Mouse (Mus musculus): ENCODE measurements around the gene Wnt2.

The Wnt2 gene

GRCm38 (mm10) chr6:17978324-17978723, 52.1 kb downstream of the Wnt2 start:
- DNase-seq (ENCODE audit: low spot score in 2 of 2), result no peak

DNA sequence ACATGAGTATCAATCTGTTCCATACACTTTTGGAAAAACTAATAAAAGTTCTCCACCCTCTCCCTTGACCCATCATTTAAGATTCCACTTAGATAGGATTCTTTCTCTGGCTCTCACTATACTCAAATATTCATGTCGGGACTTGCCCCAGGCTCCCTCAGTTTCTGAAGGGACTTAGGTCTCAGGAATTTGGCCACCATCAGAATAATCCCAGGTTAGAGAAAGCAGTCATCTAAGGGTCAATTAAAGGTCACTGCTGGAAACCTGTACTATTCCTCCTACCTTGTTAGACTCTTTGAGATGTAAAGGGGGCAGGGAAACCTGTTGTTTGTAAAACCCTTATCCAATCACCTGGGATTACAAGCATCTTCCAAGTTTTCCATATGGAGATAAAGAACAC, 53.2 kb downstream of the Wnt2 start:
- no peak for DNase-seq (ENCODE audit: low spot score in 2 of 2)

DNA sequence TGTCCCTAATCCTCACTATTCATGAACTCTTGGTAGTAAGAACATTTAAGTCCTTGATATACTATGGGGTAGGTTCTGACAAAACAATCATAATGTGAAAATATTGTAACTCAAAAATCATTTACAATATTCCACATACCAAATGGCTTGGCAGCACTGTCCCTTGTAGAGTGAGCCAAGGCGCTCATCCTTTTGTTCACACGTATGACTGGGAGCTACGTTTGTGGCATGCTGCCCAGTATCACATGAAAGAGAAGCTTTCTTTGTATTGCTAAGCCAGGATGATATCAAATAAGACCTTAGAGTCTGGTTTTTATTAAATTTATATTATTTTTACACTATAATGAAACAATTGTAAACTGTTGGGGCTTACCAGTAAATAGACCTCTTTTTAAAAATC, 56.0 kb downstream of the Wnt2 start:
- peak in 1 of 2 experiments; percentile 6 for DNase-seq (ENCODE audit: low spot score in 2 of 2)

DNA sequence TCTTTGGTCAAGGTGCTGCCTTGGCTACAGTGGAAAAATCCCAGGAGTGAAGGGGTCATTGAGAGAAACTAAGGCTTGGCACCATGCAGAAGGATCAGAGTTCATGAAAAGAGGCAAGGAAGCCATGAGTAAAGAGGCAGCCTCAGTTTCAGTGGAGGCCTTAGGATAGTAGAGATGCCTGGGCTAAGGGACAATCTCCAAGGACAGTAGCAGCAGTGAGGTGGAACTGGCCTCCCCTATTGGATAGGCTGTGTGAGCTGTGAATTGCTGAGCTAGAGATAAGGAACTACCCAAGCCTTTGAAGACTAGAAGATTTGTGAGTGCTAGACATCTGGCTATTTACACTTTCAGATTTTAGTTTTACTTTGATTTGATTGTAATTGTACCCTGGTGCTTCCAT, 59.0 kb downstream of the Wnt2 start:
- no peak for DNase-seq (ENCODE audit: low spot score in 2 of 2)

DNA sequence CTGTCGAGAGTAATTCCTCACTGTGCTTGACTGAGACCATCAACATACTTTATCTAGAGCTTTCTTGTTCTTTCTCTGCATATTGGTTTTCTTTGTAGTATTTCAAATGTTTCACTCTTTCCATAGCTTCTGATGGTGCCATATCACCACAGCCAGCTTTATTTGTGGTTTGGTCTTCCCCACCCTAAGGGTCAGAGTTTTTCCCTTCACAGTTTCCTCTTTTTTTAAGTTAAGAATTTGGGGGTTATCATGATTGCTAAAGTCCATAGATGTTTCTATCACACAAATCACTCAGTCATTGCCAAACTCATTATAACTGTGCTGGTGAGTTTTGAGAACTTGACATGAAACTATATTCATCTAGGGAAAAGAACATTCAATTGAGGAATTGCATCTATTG, 60.6 kb downstream of the Wnt2 start:
- no peak for DNase-seq (ENCODE audit: low spot score in 2 of 2)

DNA sequence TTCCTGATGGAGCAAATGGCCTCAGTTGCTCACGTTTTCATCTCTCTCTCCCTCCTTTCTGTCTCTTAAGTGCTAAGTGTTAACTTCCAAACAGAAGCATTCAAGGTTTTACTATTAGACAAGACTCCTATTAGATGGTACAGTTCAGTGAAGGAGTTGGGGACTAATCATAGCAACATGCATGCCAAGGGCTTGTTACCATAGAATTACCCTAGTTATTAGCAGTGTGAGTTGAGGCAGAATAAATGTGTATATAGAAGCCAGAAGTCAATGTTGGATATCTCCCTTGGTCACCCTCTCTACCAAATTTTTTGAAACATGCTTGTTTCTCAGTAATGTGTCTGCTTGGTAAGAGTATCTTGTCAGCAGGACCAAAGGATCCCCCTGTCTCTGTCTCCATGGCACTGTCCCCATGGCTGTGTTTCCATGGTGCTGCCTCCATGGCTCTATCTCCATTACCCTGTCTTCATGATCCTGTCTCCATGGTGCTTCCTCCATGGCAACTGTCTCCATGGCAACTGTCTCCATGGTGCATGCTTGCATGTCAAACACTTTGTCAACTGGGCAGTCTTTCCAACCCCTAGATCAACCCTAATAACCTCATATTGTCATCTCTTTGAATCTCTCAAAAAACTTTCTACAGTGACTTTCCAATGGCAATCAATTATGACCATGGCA, 61.8 kb downstream of the Wnt2 start:
- DNase-seq (ENCODE audit: low spot score in 2 of 2), result peak in 1 of 2 experiments; percentile 55

- no peak for DNase-seq (ENCODE audit: low spot score in 2 of 2)
These were observed 66.9 kb downstream of the Wnt2 start for GRCm38 (mm10) chr6:17963455-17963854.

GRCm38 (mm10) chr6:17951779-17952178, 78.6 kb downstream of the Wnt2 start:
- DNase-seq (ENCODE audit: low spot score in 2 of 2), result no peak

GRCm38 (mm10) chr6:17949103-17949502, 81.3 kb downstream of the Wnt2 start:
- DNase-seq (ENCODE audit: low spot score in 2 of 2), result no peak

- no peak for DNase-seq (ENCODE audit: low spot score in 2 of 2)
These were observed 83.1 kb downstream of the Wnt2 start for GRCm38 (mm10) chr6:17947130-17947831.

DNA sequence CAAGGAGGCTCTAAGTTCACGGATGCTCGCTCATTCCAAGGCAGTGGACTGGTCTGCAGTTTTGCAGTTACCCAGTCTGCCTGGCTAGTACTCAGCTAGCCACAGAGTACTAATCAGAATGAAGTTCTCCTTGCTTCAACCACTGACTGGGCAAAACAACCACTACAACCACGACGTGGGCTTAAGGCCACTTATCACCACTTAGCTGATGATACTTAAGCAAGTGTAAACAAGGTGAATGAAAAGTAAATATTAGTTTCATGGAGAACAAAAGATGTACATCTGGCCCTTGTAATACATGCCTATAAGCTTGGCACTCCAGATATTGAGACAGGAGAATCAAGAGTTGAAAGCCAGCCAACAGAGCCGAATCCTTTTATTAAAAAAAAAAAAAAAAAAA, 83.9 kb downstream of the Wnt2 start:
- no peak for DNase-seq (ENCODE audit: low spot score in 2 of 2)

DNA sequence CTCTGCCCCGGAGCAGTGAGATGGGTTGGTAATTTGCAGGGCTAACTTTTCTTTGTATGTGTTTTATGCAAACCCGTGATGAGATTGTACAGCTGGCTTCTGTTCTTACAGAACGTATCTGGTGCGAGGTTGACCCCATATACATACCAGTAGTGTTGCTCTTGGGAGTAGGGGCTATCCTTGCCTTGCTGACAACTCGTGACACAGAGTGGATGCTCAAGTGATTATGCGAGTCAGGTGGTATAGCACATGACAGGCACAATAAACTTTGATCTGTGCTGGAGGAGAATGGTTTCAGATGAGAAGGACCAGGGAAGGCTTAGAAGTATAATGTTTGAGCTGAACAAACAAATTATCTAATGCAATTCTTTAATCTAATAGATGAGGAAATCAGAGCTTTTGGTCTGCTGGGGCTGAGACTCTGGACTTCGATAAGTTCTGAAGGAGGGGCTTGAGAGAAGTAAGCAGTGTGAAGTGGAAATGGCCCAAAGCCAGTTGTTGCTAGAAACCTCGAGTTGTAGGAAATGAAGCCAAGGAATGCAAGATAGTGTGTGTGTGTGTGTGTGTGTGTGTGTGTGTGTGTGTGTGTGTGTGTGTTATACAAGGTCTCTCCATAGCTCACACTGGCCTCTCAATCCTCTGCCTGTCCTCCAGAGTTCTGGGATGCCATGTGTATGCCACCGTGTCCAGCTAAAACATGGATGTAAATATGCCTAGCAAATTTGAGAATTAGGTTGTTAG, 86.3 kb downstream of the Wnt2 start:
- no peak for DNase-seq (ENCODE audit: low spot score in 2 of 2)

DNA sequence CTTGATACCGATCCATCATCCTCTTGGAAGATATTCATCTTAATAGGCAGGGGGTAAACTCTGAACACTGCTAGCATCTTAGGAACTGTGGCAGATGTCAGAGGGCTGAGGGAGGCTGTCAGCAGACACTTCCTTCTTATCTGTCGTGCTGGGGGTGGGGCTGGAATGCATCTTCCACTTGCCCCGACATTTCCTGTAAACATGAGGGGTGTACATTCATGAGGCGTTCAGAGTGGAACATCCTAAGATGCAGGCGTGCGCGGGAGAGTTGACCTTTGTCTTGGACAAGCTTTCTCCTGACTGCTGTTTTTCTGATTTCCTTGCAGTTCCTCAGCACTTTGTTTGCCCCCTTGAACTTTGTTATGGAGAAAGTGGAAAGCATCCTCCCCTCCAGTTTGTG, 88.0 kb downstream of the Wnt2 start:
- DNase-seq (ENCODE audit: low spot score in 2 of 2), result no peak

DNA sequence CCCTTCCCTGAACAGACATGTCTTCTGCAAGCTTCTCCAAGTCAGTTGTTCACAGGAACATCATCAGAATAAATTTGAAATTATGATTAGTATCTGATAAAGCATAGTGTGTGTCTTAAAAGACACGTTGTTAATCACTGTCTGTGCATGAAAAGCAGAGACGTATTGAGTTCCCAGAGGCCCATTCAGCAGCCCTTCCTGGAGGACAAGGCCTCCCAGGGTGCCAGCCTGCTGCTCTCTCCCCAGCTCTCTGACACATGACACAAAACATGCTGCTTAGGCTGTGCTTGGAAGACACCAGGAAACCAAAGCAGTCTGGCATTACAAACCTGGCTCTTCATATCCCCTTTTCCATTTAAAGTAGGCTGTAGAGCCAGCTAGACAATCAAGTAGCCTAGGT, 88.5 kb downstream of the Wnt2 start:
- no peak for DNase-seq (ENCODE audit: low spot score in 2 of 2)
